Mouse (Mus musculus): ENCODE measurements at regions not wholly inside any gene's neighbourhood (a gene's known extent, or its start where the extent isn't known, plus 50 kb on each side); places are given as distances from the start of the nearest gene placed in this dataset.

- in situ Hi-C loops (cut with MboI; ENCODE audit: low pct_ligation_motif_present, low pct_unique_long_range_greater_than_20kb, low sequenced_read_pairs): no loop called here
- Histone ChIP-seq H3K27ac (ENCODE audit: insufficient read depth, low read depth) (no peak overlapping the region), H3K4me3 (replicated peaks in 1 of 3; ENCODE audit: low read depth in 2 of 3, low read length in 2 of 3, poor library complexity in 1 of 3) (no peak overlapping the region), H3K36me3 (replicated peaks in 1 of 2; ENCODE audit: control insufficient read depth in 1 of 2, insufficient read depth in 1 of 2, low read length in 1 of 2) (no peaks in the 10 kb centered on the region), H3K4me1 (ENCODE audit: control insufficient read depth in 1 of 2, insufficient read depth in 2 of 2) (no peaks in the 10 kb centered on the region), H3K4me2 (ENCODE audit: insufficient read depth, low read depth, poor library complexity, severe bottlenecking) (no peak overlapping the region), H3K79me2 (replicated peaks; ENCODE audit: control insufficient read depth, extremely low read depth, insufficient read depth, poor library complexity, severe bottlenecking) (no peaks in the 10 kb centered on the region), H3K27me3 (replicated peaks) (no peaks in the 10 kb centered on the region), H3K9me3 (replicated peaks; ENCODE audit: low read length) (no peaks in the 10 kb centered on the region), H3K9ac (ENCODE audit: insufficient read depth, low read depth) (no peak overlapping the region)
- dilution Hi-C loops (cut with MboI; ENCODE audit: extremely low pct_ligation_motif_present, extremely low pct_unique_long_range_greater_than_20kb, low sequenced_read_pairs): no loop called here
- DNase-seq (ENCODE audit: extremely low read depth): no peak
- no peak for TF ChIP-seq RCOR1 (conservative IDR thresholded peaks at IDR 0.05; ENCODE audit: low read depth, low read length)
- no peak for TF ChIP-seq USF2 (conservative IDR thresholded peaks at IDR 0.05; ENCODE audit: low read depth, low read length)
- no peak for TF ChIP-seq TBP (conservative IDR thresholded peaks at IDR 0.05; ENCODE audit: low read depth, low read length)
- TF ChIP-seq MAZ (IDR thresholded peaks at IDR 0.05; ENCODE audit: low read depth, low read length): no peak
- no peak for TF ChIP-seq NELFE (IDR thresholded peaks at IDR 0.05; ENCODE audit: low read depth, low read length)
- TF ChIP-seq ZNF384 (IDR thresholded peaks at IDR 0.05; ENCODE audit: low read depth, low read length): no peak
- no peak for TF ChIP-seq ETS1 (conservative IDR thresholded peaks at IDR 0.05; ENCODE audit: low read depth, low read length)
- no peak for TF ChIP-seq UBTF (IDR thresholded peaks at IDR 0.05; ENCODE audit: low read depth, low read length)
- no peak for TF ChIP-seq POLR2A (IDR thresholded peaks at IDR 0.05; ENCODE audit: low read depth, low read length)
- no peak for TF ChIP-seq CHD2 (IDR thresholded peaks at IDR 0.05; ENCODE audit: low read length)
- TF ChIP-seq CHD1 (IDR thresholded peaks at IDR 0.05; ENCODE audit: low read depth, low read length): no peak
- TF ChIP-seq TCF12 (IDR thresholded peaks at IDR 0.05; ENCODE audit: low read depth, low read length): no peak
- TF ChIP-seq USF1 (IDR thresholded peaks at IDR 0.05; ENCODE audit: low read depth, low read length): no peak
- no peak for TF ChIP-seq ZC3H11A (IDR thresholded peaks at IDR 0.05; ENCODE audit: low read depth, low read length)
- TF ChIP-seq MYC (IDR thresholded peaks at IDR 0.05; ENCODE audit: low read depth, low read length): no peak
- no peak for TF ChIP-seq KAT2A (IDR thresholded peaks at IDR 0.05; ENCODE audit: insufficient replicate concordance, low read length)
Measured at GRCm38 (mm10) chr1:76513490-76513889, 967.4 kb downstream of the Slc4a3 start.

GRCm38 (mm10) chr1:76529531-76529930 is 983.5 kb downstream of the Slc4a3 start:
- no peak overlapping the region for H3K9ac ChIP-seq (ENCODE audit: insufficient read depth, low read depth)
- H3K4me3 ChIP-seq (replicated peaks in 1 of 3; ENCODE audit: low read depth in 2 of 3, low read length in 2 of 3, poor library complexity in 1 of 3): no peak overlapping the region
- no peak overlapping the region for H3K27ac ChIP-seq (ENCODE audit: insufficient read depth, low read depth)
- in situ Hi-C loops (cut with MboI; ENCODE audit: low pct_ligation_motif_present, low pct_unique_long_range_greater_than_20kb, low sequenced_read_pairs) (no loop called here), dilution Hi-C loops (cut with MboI; ENCODE audit: extremely low pct_ligation_motif_present, extremely low pct_unique_long_range_greater_than_20kb, low sequenced_read_pairs) (no loop called here)
- no peak for DNase-seq (ENCODE audit: extremely low read depth)
- H3K27me3 ChIP-seq (replicated peaks): no peaks in the 10 kb centered on the region
- H3K79me2 ChIP-seq (replicated peaks; ENCODE audit: control insufficient read depth, extremely low read depth, insufficient read depth, poor library complexity, severe bottlenecking): no peaks in the 10 kb centered on the region
- TF ChIP-seq ZMIZ1 (IDR thresholded peaks at IDR 0.05; ENCODE audit: low read depth, low read length) (no peak), ZKSCAN1 (IDR thresholded peaks at IDR 0.05; ENCODE audit: borderline replicate concordance, low read depth, low read length) (no peak)
- H3K9me3 ChIP-seq (replicated peaks; ENCODE audit: low read length): no peaks in the 10 kb centered on the region
- H3K36me3 ChIP-seq (replicated peaks in 1 of 2; ENCODE audit: control insufficient read depth in 1 of 2, insufficient read depth in 1 of 2, low read length in 1 of 2): no peaks in the 10 kb centered on the region
- H3K4me1 ChIP-seq (ENCODE audit: control insufficient read depth in 1 of 2, insufficient read depth in 2 of 2): no peaks in the 10 kb centered on the region
- H3K4me2 ChIP-seq (ENCODE audit: insufficient read depth, low read depth, poor library complexity, severe bottlenecking): no peak overlapping the region

All from CH12.LX (cell line).